Mouse (Mus musculus) heart, postnatal 0 days (tissue): ENCODE measurements at regions not wholly inside any gene's neighbourhood (a gene's known extent, or its start where the extent isn't known, plus 50 kb on each side); places are given as distances from the start of the nearest gene placed in this dataset.
"Not testable (repeated sequence)": the region's sequence is repeated elsewhere in the genome, so short reads cannot be mapped to it uniquely, and the experiment has no call there.

Source experiments
- ATAC-seq: fragments of 200-750 bp; cut with Nextera tagmentation; 2 replicates; pipeline ENCODE4 v1.8.0; 2017; ENCODE audit warnings: low read depth, moderate number of reproducible peaks, moderate library complexity; ENCODE audit not compliant: insufficient read depth
- DNase-seq: peaks from one replicate; pipeline ENCODE4 v3.0.0-alpha.2; 2016; ENCODE audit warnings: low spot score
- H3K27ac ChIP-seq: fragments of 300-500 bp; sonication (generic); 2 replicates; pipeline ENCODE4 v1.5.1; 2014; ENCODE audit warnings: low read depth, mild to moderate bottlenecking
- H3K27me3 ChIP-seq: fragments of 300-500 bp; sonication (generic); 2 replicates; pipeline ENCODE4 v1.6.1; 2014; ENCODE audit warnings: low read length, mixed read lengths; ENCODE audit not compliant: control insufficient read depth, insufficient read depth
- H3K36me3 ChIP-seq: fragments of 300-500 bp; sonication (generic); replicated peaks from 2 replicates; pipeline ENCODE4 v1.6.1; 2014; ENCODE audit warnings: low read length, mixed read lengths; ENCODE audit not compliant: control insufficient read depth, insufficient read depth
- H3K4me1 ChIP-seq: fragments of 300-500 bp; sonication (generic); 2 replicates; pipeline ENCODE4 v1.6.1; 2014; ENCODE audit warnings: antibody characterized with exemption; ENCODE audit not compliant: control insufficient read depth, insufficient read depth
- H3K4me2 ChIP-seq: fragments of 300-500 bp; sonication (generic); 2 replicates; pipeline ENCODE4 v1.6.1; 2014; ENCODE audit warnings: low read depth, mild to moderate bottlenecking, low read length, moderate library complexity
- H3K4me3 ChIP-seq: fragments of 300-500 bp; sonication (generic); 2 replicates; pipeline ENCODE4 v1.5.1; 2014; ENCODE audit warnings: low read depth, low read length
- H3K9ac ChIP-seq: fragments of 300-500 bp; sonication (generic); replicated peaks from 2 replicates; pipeline ENCODE4 v1.6.1; 2014; ENCODE audit warnings: low read depth, low read length, mixed read lengths
- H3K9me3 ChIP-seq: fragments of 300-500 bp; sonication (generic); replicated peaks from 2 replicates; pipeline ENCODE4 v1.6.1; 2016; ENCODE audit warnings: low read length; ENCODE audit not compliant: control insufficient read depth
- CTCF ChIP-seq: IDR thresholded peaks from 2 replicates; pipeline ENCODE4 v1.5.1; 2016; ENCODE audit warnings: antibody characterized with exemption, control low read depth, low read depth
- EP300 ChIP-seq: IDR thresholded peaks from 2 replicates; pipeline ENCODE4 v1.6.1; 2016; ENCODE audit warnings: antibody characterized with exemption, low read depth
- WGBS: fragments of 180-500 bp; shearing (Covaris S2); extraction: QIAGEN DNeasy Blood & Tissue Kit; methylation state at CpG from one replicate; pipeline ENCODE4 v1.1.7; 2014; 5-methylcytosine and 5-hydroxymethylcytosine counted together

DNA sequence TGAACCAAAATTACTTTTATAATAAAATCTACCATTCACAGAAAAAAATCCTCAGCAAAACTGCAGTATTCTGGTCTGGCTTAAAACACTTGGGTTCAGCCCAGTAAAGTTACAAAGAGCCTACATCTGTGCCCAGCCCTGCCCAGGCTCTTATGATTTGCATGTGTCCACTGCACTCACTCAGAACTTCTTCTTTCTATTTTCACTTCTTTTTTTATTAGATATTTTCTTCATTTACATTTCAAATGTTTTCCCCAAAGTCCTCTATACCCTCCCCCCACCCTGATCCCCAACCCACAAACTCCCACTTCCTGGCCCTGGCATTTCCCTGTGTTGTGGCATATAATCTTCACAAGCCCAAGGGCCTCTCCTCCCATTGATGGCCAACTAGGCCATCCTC lies 1442.4 kb upstream of the Tacstd2 start:
- TF ChIP-seq CTCF (no peak), EP300 (no peak)
- no peaks in the 10 kb centered on the region for H3K4me1 ChIP-seq
- H3K27ac ChIP-seq = no peak overlapping the region
- no peaks in the 10 kb centered on the region for H3K36me3 ChIP-seq
- ATAC-seq (no peak), DNase-seq (no peak)
- no peaks in the 10 kb centered on the region for H3K9me3 ChIP-seq
- H3K4me3 ChIP-seq = no peak overlapping the region
- H3K4me2 ChIP-seq = no peak overlapping the region
- H3K27me3 ChIP-seq = no peaks in the 10 kb centered on the region
- H3K9ac ChIP-seq = no peak overlapping the region

DNA sequence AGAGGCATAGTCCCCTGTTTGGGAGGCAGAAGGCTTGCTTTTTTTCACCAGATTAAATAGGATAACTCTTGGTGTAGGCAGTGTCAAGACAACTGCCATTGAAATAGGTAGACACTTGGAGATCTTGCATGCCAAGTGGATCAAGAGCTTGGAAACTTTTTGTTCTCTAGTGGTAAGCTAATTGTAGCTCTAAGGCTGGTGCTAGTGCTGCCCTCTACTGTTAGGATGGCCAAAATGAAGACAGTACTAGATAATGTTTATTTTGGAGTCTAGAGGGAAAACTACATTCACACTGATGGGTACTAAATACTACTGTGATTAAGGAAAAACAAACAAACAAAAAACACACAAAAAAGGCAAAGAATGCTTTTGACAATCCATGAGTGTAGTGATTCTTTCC lies 1428.4 kb upstream of the Tacstd2 start:
- H3K4me3 ChIP-seq = no peak overlapping the region
- ATAC-seq = no peak
- no peaks in the 10 kb centered on the region for H3K9me3 ChIP-seq
- no peaks in the 10 kb centered on the region for H3K4me1 ChIP-seq
- H3K36me3 ChIP-seq = no peaks in the 10 kb centered on the region
- no peak overlapping the region for H3K27ac ChIP-seq
- H3K4me2 ChIP-seq = no peak overlapping the region
- H3K27me3 ChIP-seq = no peaks in the 10 kb centered on the region
- no peak for DNase-seq
- no peak for TF ChIP-seq EP300
- no peak for TF ChIP-seq CTCF
- H3K9ac ChIP-seq = no peak overlapping the region

DNA sequence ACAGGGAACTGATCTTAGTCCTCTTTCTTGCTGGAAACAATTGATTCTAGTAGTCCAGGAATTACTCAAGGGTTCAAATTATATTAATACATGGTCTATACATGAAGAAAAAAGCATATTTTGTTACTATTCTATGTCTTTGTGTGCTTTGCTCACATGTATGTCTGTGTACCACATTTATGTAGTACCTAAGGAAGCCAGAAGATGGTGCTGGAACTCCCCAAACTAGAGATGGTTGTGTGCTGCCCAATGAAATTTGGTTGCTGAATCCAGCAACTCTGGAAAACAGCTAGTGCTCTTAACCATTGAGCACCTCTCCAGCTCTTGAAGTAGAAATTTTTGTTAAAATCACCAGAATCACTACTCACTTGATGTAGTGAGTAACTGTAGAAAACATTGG lies 1402.5 kb upstream of the Tacstd2 start:
- not testable (repeated sequence) for H3K36me3 ChIP-seq, ATAC-seq, H3K4me1 ChIP-seq, H3K27me3 ChIP-seq, H3K27ac ChIP-seq, H3K9me3 ChIP-seq, H3K4me3 ChIP-seq, H3K4me2 ChIP-seq, DNase-seq, H3K9ac ChIP-seq

DNA sequence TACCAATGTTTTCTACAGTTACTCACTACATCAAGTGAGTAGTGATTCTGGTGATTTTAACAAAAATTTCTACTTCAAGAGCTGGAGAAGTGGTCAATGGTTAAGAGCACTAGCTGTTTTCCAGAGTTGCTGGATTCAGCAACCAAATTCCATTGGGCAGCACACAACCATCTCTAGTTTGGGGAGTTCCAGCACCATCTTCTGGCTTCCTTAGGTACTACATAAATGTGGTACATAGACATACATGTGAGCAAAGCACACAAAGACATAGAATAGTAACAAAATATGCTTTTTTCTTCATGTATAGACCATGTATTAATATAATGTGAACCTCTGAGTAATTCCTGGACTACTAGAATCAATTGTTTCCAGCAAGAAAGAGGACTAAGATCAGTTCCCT lies 1396.3 kb upstream of the Tacstd2 start:
- not testable (repeated sequence) for H3K4me2 ChIP-seq, H3K4me1 ChIP-seq, DNase-seq, H3K36me3 ChIP-seq, H3K27me3 ChIP-seq, ATAC-seq, H3K4me3 ChIP-seq, H3K9ac ChIP-seq, H3K9me3 ChIP-seq, H3K27ac ChIP-seq

DNA sequence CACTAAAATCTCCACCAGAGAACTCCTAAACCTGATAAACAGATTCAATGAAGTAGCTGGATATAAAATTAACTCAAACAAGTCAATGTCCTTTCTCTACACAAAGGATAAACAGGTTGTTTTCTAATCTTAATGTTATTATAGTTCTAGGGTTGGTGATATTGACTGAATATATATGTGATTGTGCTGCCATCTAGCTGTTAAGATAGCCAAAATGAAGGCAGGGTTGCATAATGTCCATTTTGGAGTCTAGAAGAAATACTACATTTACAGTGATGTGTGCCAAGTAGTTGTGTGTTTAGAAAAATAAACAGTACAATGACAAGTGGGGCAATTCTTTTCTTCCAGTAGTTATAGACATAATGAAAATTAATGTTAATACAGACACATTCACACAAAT lies 1379.9 kb upstream of the Tacstd2 start:
- Histone ChIP-seq H3K9me3 (no peaks in the 10 kb centered on the region), H3K27ac (no peak overlapping the region), H3K9ac (no peak overlapping the region), H3K36me3 (no peaks in the 10 kb centered on the region), H3K4me2 (no peak overlapping the region), H3K4me3 (no peak overlapping the region), H3K4me1 (no peaks in the 10 kb centered on the region), H3K27me3 (no peaks in the 10 kb centered on the region)
- no peak for DNase-seq
- TF ChIP-seq CTCF (no peak), EP300 (no peak)
- no peak for ATAC-seq

DNA sequence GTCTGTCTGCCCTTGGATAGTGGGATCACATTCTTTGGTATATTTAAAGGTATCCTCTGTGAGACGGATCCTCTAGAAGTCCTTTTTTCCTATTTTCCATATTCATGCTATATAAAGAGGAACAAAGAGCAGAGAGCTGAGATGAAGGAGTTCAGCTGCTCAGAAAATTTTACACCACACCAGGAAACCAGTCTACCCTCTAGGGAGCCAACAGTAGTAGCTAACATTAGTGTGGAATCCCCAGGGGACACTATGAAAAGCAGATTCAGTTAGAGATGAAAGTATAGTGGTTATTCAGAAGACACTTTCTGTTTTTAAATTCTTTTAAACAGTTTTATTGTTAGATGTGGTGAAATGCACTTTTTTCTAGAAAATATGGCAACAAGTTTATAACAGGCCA lies 1348.5 kb upstream of the Tacstd2 start:
- Histone ChIP-seq H3K27ac (no peak overlapping the region), H3K27me3 (no peaks in the 10 kb centered on the region), H3K9ac (no peak overlapping the region), H3K4me1 (no peaks in the 10 kb centered on the region), H3K4me2 (no peak overlapping the region), H3K4me3 (no peak overlapping the region), H3K36me3 (no peaks in the 10 kb centered on the region), H3K9me3 (0 out of 2 replicates have a peak, but pooled peaks cover 4% of the 10 kb centered on the region)
- 78% methylated on average over 1 of the region's 1 CpGs for WGBS
- ATAC-seq = no peak
- TF ChIP-seq EP300 = no peak
- TF ChIP-seq CTCF = no peak
- no peak for DNase-seq

DNA sequence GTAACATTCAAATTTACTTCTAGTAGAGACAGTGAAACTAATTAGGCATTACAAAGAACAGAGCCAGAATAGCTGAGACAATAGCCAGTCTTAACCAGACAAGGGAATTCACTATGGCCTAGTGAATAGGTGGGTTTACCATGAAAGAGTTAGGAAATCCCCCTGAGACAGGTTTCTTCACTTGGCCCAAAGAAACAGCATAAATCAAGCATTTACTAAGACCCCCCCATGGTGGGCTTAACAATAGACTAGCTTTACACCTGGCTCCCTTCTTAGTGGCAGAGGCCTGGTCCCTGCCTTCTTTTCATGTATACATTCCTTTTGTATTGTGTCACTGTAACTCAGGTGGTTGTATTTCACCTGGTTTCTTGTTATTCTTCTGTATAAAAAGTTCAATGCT lies 1317.2 kb upstream of the Tacstd2 start:
- H3K9ac ChIP-seq, H3K4me3 ChIP-seq, H3K36me3 ChIP-seq, H3K4me2 ChIP-seq, H3K4me1 ChIP-seq, H3K27ac ChIP-seq, ATAC-seq, H3K27me3 ChIP-seq, H3K9me3 ChIP-seq, DNase-seq: not testable (repeated sequence)
